Mouse (Mus musculus) CH12.LX (cell line): Measurements from ENCODE around the gene Dusp6. TPM values are rescaled to one million over a fixed set of nuclear protein-coding genes. Genes with fewer than 3 reads are reported as not detected.

ENCODE experiments used
- DNase-seq: peaks from one replicate; pipeline ENCODE4 v3.0.0-alpha.2; 2013; ENCODE audit errors: extremely low read depth
- H3K27ac ChIP-seq: 2 replicates; pipeline ENCODE4 v1.5.1; 2012; ENCODE audit warnings: low read depth, mild to moderate bottlenecking, control low read depth, moderate library complexity; ENCODE audit not compliant: insufficient read depth
- H3K27me3 ChIP-seq: replicated peaks from 2 replicates; pipeline ENCODE3; 2012; ENCODE audit warnings: inconsistent platforms
- H3K36me3 ChIP-seq, 2 experiments: replicated peaks in 1 of 2; 2 replicates each; pipeline versions ENCODE3 to v1.6.1; 2012; ENCODE audit warnings: inconsistent platforms in 1 of 2, low read length in 1 of 2, mild to moderate bottlenecking in 1 of 2, mixed read lengths in 1 of 2, moderate library complexity in 1 of 2; ENCODE audit not compliant: control insufficient read depth in 1 of 2, insufficient read depth in 1 of 2
- H3K4me1 ChIP-seq, 2 experiments: 2 replicates each; pipeline ENCODE4 v1.6.1; 2012; ENCODE audit warnings: inconsistent platforms in 1 of 2, moderate library complexity in 1 of 2; ENCODE audit not compliant: insufficient read depth in 2 of 2, control insufficient read depth in 1 of 2
- H3K4me2 ChIP-seq: 2 replicates; pipeline ENCODE4 v1.6.1; 2012; ENCODE audit warnings: low read depth, mild to moderate bottlenecking, control low read depth; ENCODE audit not compliant: poor library complexity, insufficient read depth, severe bottlenecking
- H3K4me3 ChIP-seq, 3 experiments: fragments of 150-350 bp in 1 of 3; sonication (generic) in 1 of 3; replicated peaks in 1 of 3; 2 replicates each; pipeline versions ENCODE3 to v1.5.1; 2011 to 2012; ENCODE audit warnings: low read depth in 2 of 3, low read length in 2 of 3, mild to moderate bottlenecking in 2 of 3, moderate library complexity in 2 of 3, control low read depth in 1 of 3, improper control_type of control experiment in 1 of 3, inconsistent platforms in 1 of 3, mixed read lengths in 1 of 3; ENCODE audit not compliant: poor library complexity in 1 of 3
- H3K79me2 ChIP-seq: replicated peaks from 2 replicates; pipeline ENCODE4 v1.6.1; 2012; ENCODE audit warnings: mild to moderate bottlenecking, moderate library complexity; ENCODE audit not compliant: control insufficient read depth, poor library complexity, insufficient read depth, severe bottlenecking; ENCODE audit errors: extremely low read depth
- H3K9ac ChIP-seq: 2 replicates; pipeline ENCODE4 v1.6.1; 2012; ENCODE audit warnings: low read depth, mild to moderate bottlenecking, control low read depth, moderate library complexity; ENCODE audit not compliant: insufficient read depth
- H3K9me3 ChIP-seq: replicated peaks from 2 replicates; pipeline ENCODE3; 2012; ENCODE audit warnings: low read length, inconsistent platforms, mixed read lengths
- BHLHE40 ChIP-seq: IDR thresholded peaks from 2 replicates; pipeline ENCODE4 v1.6.1; 2011; ENCODE audit warnings: mild to moderate bottlenecking, low read depth, low read length, improper control_type of control experiment
- CHD2 ChIP-seq: IDR thresholded peaks from 2 replicates; pipeline ENCODE4 v1.6.1; 2011; ENCODE audit warnings: low read length, improper control_type of control experiment
- ELF1 ChIP-seq: IDR thresholded peaks from 2 replicates; pipeline ENCODE4 v1.6.1; 2014; ENCODE audit warnings: low read depth, mild to moderate bottlenecking, inconsistent platforms, low read length, improper control_type of control experiment
- EP300 ChIP-seq: IDR thresholded peaks from 2 replicates; pipeline ENCODE4 v1.6.1; 2011; ENCODE audit warnings: low read length, improper control_type of control experiment
- HCFC1 ChIP-seq: IDR thresholded peaks from 2 replicates; pipeline ENCODE4 v1.6.1; 2012; ENCODE audit warnings: low read depth, mild to moderate bottlenecking, inconsistent platforms, low read length, improper control_type of control experiment
- IRF4 ChIP-seq: IDR thresholded peaks from 2 replicates; pipeline ENCODE4 v1.6.1; 2014; ENCODE audit warnings: low read depth, mild to moderate bottlenecking, inconsistent platforms, low read length, improper control_type of control experiment
- KAT2A ChIP-seq: IDR thresholded peaks from 2 replicates; pipeline ENCODE4 v1.6.1; 2012; ENCODE audit warnings: low read length, improper control_type of control experiment, inconsistent platforms; ENCODE audit not compliant: insufficient replicate concordance
- MAX ChIP-seq: IDR thresholded peaks from 2 replicates; pipeline ENCODE4 v1.6.1; 2011; ENCODE audit warnings: low read length, improper control_type of control experiment
- MAZ ChIP-seq: IDR thresholded peaks from 2 replicates; pipeline ENCODE4 v1.6.1; 2012; ENCODE audit warnings: low read depth, mild to moderate bottlenecking, inconsistent platforms, low read length, improper control_type of control experiment, moderate library complexity
- MXI1 ChIP-seq: IDR thresholded peaks from 2 replicates; pipeline ENCODE4 v1.6.1; 2011; ENCODE audit warnings: mild to moderate bottlenecking, low read depth, low read length, improper control_type of control experiment
- MYC ChIP-seq: IDR thresholded peaks from 2 replicates; pipeline ENCODE4 v1.6.1; 2011; ENCODE audit warnings: low read depth, mild to moderate bottlenecking, improper control_type of control experiment, low read length
- NELFE ChIP-seq: IDR thresholded peaks from 2 replicates; pipeline ENCODE4 v1.6.1; 2011; ENCODE audit warnings: low read depth, low read length, improper control_type of control experiment
- NRF1 ChIP-seq: IDR thresholded peaks from 2 replicates; pipeline ENCODE4 v1.6.1; 2014; ENCODE audit warnings: low read depth, mild to moderate bottlenecking, inconsistent platforms, low read length, improper control_type of control experiment, moderate library complexity
- POLR2A ChIP-seq: IDR thresholded peaks from 2 replicates; pipeline ENCODE4 v1.6.1; 2011; ENCODE audit warnings: low read depth, mild to moderate bottlenecking, improper control_type of control experiment, low read length
- POLR2AphosphoS2 ChIP-seq: IDR thresholded peaks from 2 replicates; pipeline ENCODE4 v1.6.1; 2011; ENCODE audit warnings: low read depth, low read length, improper control_type of control experiment
- SIN3A ChIP-seq: IDR thresholded peaks from 2 replicates; pipeline ENCODE4 v1.6.1; 2012; ENCODE audit warnings: low read length, improper control_type of control experiment, inconsistent platforms
- SMC3 ChIP-seq: IDR thresholded peaks from 2 replicates; pipeline ENCODE4 v1.6.1; 2011; ENCODE audit warnings: low read depth, low read length, improper control_type of control experiment
- TBP ChIP-seq: conservative IDR thresholded peaks from 2 replicates; pipeline ENCODE4 v1.6.1; 2011; ENCODE audit warnings: low read depth, low read length, improper control_type of control experiment
- TCF12 ChIP-seq: IDR thresholded peaks from 2 replicates; pipeline ENCODE4 v1.6.1; 2014; ENCODE audit warnings: low read depth, mild to moderate bottlenecking, inconsistent platforms, low read length, improper control_type of control experiment
- UBTF ChIP-seq: IDR thresholded peaks from 2 replicates; pipeline ENCODE4 v1.6.1; 2012; ENCODE audit warnings: low read depth, mild to moderate bottlenecking, inconsistent platforms, low read length, improper control_type of control experiment, moderate library complexity
- USF1 ChIP-seq: IDR thresholded peaks from 2 replicates; pipeline ENCODE4 v1.6.1; 2014; ENCODE audit warnings: low read depth, mild to moderate bottlenecking, inconsistent platforms, low read length, improper control_type of control experiment
- USF2 ChIP-seq: conservative IDR thresholded peaks from 2 replicates; pipeline ENCODE4 v1.6.1; 2011; ENCODE audit warnings: low read depth, low read length, improper control_type of control experiment
- ZKSCAN1 ChIP-seq: IDR thresholded peaks from 2 replicates; pipeline ENCODE4 v1.6.1; 2012; ENCODE audit warnings: low read depth, inconsistent platforms, low read length, improper control_type of control experiment, borderline replicate concordance
- ZMIZ1 ChIP-seq: IDR thresholded peaks from 2 replicates; pipeline ENCODE4 v1.6.1; 2012; ENCODE audit warnings: low read depth, mild to moderate bottlenecking, inconsistent platforms, low read length, improper control_type of control experiment
- dilution Hi-C: fragments of 300-500 bp; cut with MboI; formaldehyde crosslinking; loops from 2 replicates; pipeline ENCODE4 v1.14.3; 2020; ENCODE audit warnings: low sequenced_read_pairs; ENCODE audit not compliant: extremely low pct_unique_long_range_greater_than_20kb, extremely low pct_ligation_motif_present
- in situ Hi-C: fragments of 300-500 bp; cut with MboI; formaldehyde crosslinking; loops from 3 replicates; pipeline ENCODE4 v1.14.3; 2019; ENCODE audit warnings: low sequenced_read_pairs, low pct_ligation_motif_present, low pct_unique_long_range_greater_than_20kb, mixed read lengths
- polyA plus RNA-seq: library from polyadenylated mRNA; unstranded; fragments of >175 nt; gene quantifications from 2 replicates; pipeline ENCODE4 v1.2.1, GENCODE M21; 2012; ENCODE audit warnings: low read depth; ENCODE audit not compliant: insufficient read length
- total RNA-seq, 2 experiments: library from RNA; depleted of rRNA; stranded (reverse); fragments of 300-350 nt in 1 of 2; fragments of >200 nt in 1 of 2; gene quantifications; 2 replicates each; pipeline ENCODE4 v1.2.3; 2012 to 2014

Gene Dusp6
- total and polyA plus RNA-seq, 3 experiments: 6.1 to 11.6 (median 7.6) TPM

- Histone ChIP-seq H3K27ac (peak overlapping the region; percentile 91; the same call in 1 of the 2 replicates), H3K4me3 (peak overlapping the region; percentile 68 to 79 (median 73)), H3K9me3 (no peaks in the 10 kb centered on the region), H3K9ac (peak overlapping the region; percentile 92), H3K36me3 (peaks cover 4% of the 10 kb centered on the region in 2 experiments), H3K79me2 (peaks cover 20% of the 10 kb centered on the region), H3K4me1 (peaks cover 4 to 44% of the 10 kb centered on the region in 2 experiments), H3K27me3 (no peaks in the 10 kb centered on the region), H3K4me2 (peak overlapping the region; percentile 68)
- peak; percentile 77 for DNase-seq
- dilution Hi-C loops: no loop called here
- in situ Hi-C loops: loop anchor here (10.0 kb wide), 1 partner anchor 56 kb away; no protein-coding TSS in a partner anchor
- 0 out of 2 replicates have a peak, but pooled peaks have one; percentile 7 for TF ChIP-seq MAX
- TF ChIP-seq IRF4: no peak
- TF ChIP-seq NELFE: 0 out of 2 replicates have a peak, but pooled peaks have one; percentile 59
- peak; percentile 85 for TF ChIP-seq ELF1
- no peak for TF ChIP-seq POLR2AphosphoS2
- 0 out of 2 replicates have a peak, but pooled peaks have one; percentile 20 for TF ChIP-seq TBP
- peak; percentile 27; the same call in 1 of the 2 replicates for TF ChIP-seq TCF12
- peak; percentile 84 for TF ChIP-seq BHLHE40
- TF ChIP-seq UBTF: no peak
- no peak for TF ChIP-seq SMC3
- TF ChIP-seq USF1: peak; percentile 16
Observed at GRCm38 (mm10) chr10:99261151-99261635, 1.8 kb upstream of the Dusp6 start.

- Histone ChIP-seq H3K4me2 (peak overlapping the region; percentile 68), H3K4me1 (peaks cover 6 to 47% of the 10 kb centered on the region in 2 experiments), H3K4me3 (peak overlapping the region; percentile 68 to 79 (median 73)), H3K27ac (peak overlapping the region; percentile 91), H3K79me2 (peaks cover 20% of the 10 kb centered on the region), H3K9me3 (no peaks in the 10 kb centered on the region), H3K27me3 (no peaks in the 10 kb centered on the region), H3K36me3 (peaks cover 6 to 7% of the 10 kb centered on the region in 2 experiments), H3K9ac (peak overlapping the region; percentile 92)
- DNase-seq: peak; percentile 76
- dilution Hi-C loops (no loop called here), in situ Hi-C loops (loop anchor here (10.0 kb wide), 1 partner anchor 57 kb away; no protein-coding TSS in a partner anchor)
- peak; percentile 78 for TF ChIP-seq SIN3A
- TF ChIP-seq ZMIZ1: peak; percentile 34
- TF ChIP-seq TBP: no peak
- TF ChIP-seq MXI1: peak; percentile 49; the same call in 1 of the 2 replicates
- TF ChIP-seq KAT2A: 0 out of 2 replicates have a peak, but pooled peaks have one; percentile 48
- no peak for TF ChIP-seq MYC
- peak; percentile 17; the same call in 1 of the 2 replicates for TF ChIP-seq NELFE
- peak; percentile 59; the same call in 1 of the 2 replicates for TF ChIP-seq MAX
- peak; percentile 64 for TF ChIP-seq BHLHE40
- TF ChIP-seq HCFC1: no peak
- 0 out of 2 replicates have a peak, but pooled peaks have one; percentile 27 for TF ChIP-seq EP300
- TF ChIP-seq USF2: no peak
- peak; percentile 76 for TF ChIP-seq POLR2A
- peak; percentile 76; the same call in 1 of the 2 replicates for TF ChIP-seq MAZ
- no peak for TF ChIP-seq ZKSCAN1
- TF ChIP-seq UBTF: peak; percentile 25; the same call in 1 of the 2 replicates
- TF ChIP-seq CHD2: peak; percentile 53; the same call in 1 of the 2 replicates
- TF ChIP-seq NRF1: peak; percentile 77
- peak; percentile 21; the same call in 1 of the 2 replicates for TF ChIP-seq TCF12
Observed at GRCm38 (mm10) chr10:99261636-99262318, 1.3 kb upstream of the Dusp6 start.
